Mouse (Mus musculus) testis, adult 2 months (tissue): ENCODE data around the gene Trim14. TPM values are rescaled to one million over a fixed set of nuclear protein-coding genes. Genes with fewer than 3 reads are reported as not detected.
A peak's percentile ranks its signal among the peaks of the same experiment; 100 is the strongest.

Source experiments
- H3K27ac ChIP-seq: fragments of 200-500 bp; 2 replicates; pipeline ENCODE4 v1.5.1; 2012; ENCODE audit warnings: low read depth, low read length; ENCODE audit not compliant: control insufficient read depth, insufficient read depth
- H3K27me3 ChIP-seq: fragments of 200-500 bp; 2 replicates; pipeline ENCODE4 v1.6.1; 2012; ENCODE audit warnings: mild to moderate bottlenecking, low read length, moderate library complexity; ENCODE audit not compliant: control insufficient read depth, insufficient read depth
- H3K36me3 ChIP-seq: fragments of 200-500 bp; 2 replicates; pipeline ENCODE4 v1.6.1; 2012; ENCODE audit warnings: mild to moderate bottlenecking, low read length; ENCODE audit not compliant: control insufficient read depth, insufficient read depth
- H3K4me1 ChIP-seq: fragments of 200-500 bp; 2 replicates; pipeline ENCODE4 v1.6.1; 2012; ENCODE audit warnings: low read length; ENCODE audit not compliant: control insufficient read depth, insufficient read depth
- H3K4me3 ChIP-seq: fragments of 200-500 bp; 2 replicates; pipeline ENCODE4 v1.5.1; 2012; ENCODE audit warnings: low read depth, mild to moderate bottlenecking, low read length, moderate library complexity, mixed read lengths; ENCODE audit not compliant: control insufficient read depth
- CTCF ChIP-seq: fragments of 200-500 bp; IDR thresholded peaks from 2 replicates; pipeline ENCODE4 v1.5.1; 2012; ENCODE audit warnings: low read depth, mild to moderate bottlenecking, inconsistent platforms, low read length, moderate library complexity; ENCODE audit not compliant: control insufficient read depth, insufficient read depth, insufficient replicate concordance
- POLR2A ChIP-seq: fragments of 200-500 bp; IDR thresholded peaks from 2 replicates; pipeline ENCODE4 v1.6.1; 2012; ENCODE audit warnings: low read depth, mild to moderate bottlenecking, inconsistent platforms, low read length, moderate library complexity; ENCODE audit not compliant: control insufficient read depth
- polyA plus RNA-seq: library from polyadenylated mRNA; depleted of rRNA; stranded (reverse); fragments of >200 nt; gene quantifications from 2 replicates; pipeline ENCODE4 v1.2.3, GENCODE M21; 2012

The Trim14 gene
- polyA plus RNA-seq, 1 experiment: 6.4 TPM

DNA sequence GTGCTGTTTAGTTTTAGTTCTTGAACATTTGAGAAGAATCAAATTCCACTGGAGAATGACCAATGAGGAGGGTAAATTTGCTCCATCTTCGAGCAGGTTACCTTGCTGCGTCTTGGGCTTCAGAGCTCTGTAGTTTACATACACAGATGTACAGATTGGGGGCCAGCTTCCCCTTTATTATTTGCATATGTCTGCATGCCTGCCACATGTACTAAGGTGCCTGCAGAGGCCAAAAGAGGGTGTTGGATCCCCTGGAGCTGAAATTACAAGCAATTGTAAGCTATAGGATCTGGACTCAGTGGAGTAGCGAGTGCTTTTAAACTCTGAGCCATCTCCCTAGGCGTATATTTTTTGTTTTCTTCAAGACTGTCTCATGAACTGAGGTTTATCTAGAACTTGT lies 79.2 kb downstream of the Trim14 start:
- TF ChIP-seq CTCF: no peak
- no peak for TF ChIP-seq POLR2A
- Histone ChIP-seq H3K36me3 (peaks cover 2% of the 10 kb centered on the region), H3K4me3 (no peak overlapping the region), H3K27ac (no peak overlapping the region), H3K27me3 (no peaks in the 10 kb centered on the region), H3K4me1 (peaks cover 6% of the 10 kb centered on the region)

DNA sequence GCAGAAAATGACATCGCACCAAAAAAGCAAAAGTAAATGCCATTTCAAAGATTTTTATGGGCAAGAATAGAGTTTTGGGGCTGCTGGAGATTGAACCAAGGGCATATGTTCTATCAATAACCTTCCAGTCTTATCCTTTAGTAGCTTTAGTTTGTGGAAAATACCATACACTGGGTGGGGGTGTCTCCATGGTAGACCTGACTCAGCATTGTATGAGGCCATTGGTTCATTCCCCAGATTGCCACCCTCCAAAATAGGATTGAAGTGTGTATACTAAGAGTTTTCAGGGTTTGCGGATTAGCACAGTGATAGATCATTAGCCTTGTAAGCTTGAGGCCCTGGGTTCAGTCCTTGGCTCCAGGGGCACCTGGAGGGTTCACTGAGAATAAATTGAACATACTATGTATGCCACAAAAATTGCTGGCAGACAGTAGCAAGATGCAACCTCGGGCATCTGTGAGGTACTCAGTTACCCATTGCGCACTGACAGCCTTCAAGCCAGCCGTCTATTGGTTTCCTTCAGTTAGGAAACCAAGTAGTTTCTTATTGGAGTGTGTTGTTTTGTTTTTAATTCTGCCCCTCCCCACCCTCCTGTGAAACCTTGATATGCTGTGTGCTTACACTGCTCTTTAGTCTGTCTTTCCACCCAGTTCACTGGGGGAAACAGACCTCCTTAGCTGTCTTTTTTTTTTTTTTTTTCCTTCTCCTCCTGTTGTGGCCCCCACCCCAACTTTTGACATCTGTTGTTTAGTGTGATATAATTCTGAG lies 81.7 kb downstream of the Trim14 start:
- no peak overlapping the region for H3K27ac ChIP-seq
- peaks cover 7% of the 10 kb centered on the region for H3K4me1 ChIP-seq
- no peak overlapping the region for H3K4me3 ChIP-seq
- H3K27me3 ChIP-seq: no peaks in the 10 kb centered on the region
- TF ChIP-seq CTCF (no peak), POLR2A (no peak)
- H3K36me3 ChIP-seq: no peaks in the 10 kb centered on the region

DNA sequence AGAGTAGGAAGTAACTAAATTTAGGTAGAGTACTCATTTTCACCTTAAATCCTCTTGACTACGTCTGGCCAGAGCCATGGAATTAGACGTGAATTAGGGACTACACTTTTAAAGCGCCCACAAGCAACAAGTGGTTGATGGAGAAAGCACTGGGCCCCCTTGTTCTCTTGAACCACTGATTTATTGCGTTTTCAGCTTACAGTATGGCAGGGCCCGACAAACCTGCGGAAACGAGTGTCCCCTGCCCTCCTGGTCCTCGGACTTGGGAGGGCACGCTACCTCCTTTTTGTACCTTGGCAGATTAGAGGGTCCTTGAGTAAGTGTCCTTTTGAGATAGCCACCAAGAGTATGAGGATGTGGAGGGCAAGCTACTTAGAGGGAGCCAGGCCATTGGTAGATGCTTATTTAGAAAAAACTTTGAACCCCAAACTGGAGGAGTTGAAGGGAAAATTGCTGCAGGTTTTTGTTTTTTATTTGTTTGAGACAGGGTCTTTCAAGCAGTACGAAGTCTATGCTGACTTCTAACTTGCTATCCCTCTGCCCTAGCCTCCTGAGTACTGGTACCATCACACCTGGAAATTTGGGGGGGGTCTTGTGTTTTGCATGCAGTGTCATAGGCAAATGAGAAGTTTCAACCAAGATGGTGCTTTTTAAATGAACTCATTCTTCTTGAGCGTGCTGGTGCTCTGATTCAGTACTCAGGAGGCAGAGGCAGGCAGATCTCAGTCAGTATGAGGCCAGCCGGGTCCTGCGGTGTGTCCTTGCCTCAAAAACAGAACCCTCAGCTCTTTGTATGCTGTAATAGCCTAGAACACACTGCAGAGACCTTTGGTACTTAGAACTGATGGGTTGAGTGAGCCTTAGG lies 82.9 kb downstream of the Trim14 start:
- Histone ChIP-seq H3K36me3 (no peaks in the 10 kb centered on the region), H3K27ac (peak overlapping the region; percentile 99), H3K4me1 (peaks cover 8% of the 10 kb centered on the region), H3K27me3 (no peaks in the 10 kb centered on the region), H3K4me3 (peak overlapping the region; percentile 94)
- TF ChIP-seq CTCF: no peak
- TF ChIP-seq POLR2A: no peak

DNA sequence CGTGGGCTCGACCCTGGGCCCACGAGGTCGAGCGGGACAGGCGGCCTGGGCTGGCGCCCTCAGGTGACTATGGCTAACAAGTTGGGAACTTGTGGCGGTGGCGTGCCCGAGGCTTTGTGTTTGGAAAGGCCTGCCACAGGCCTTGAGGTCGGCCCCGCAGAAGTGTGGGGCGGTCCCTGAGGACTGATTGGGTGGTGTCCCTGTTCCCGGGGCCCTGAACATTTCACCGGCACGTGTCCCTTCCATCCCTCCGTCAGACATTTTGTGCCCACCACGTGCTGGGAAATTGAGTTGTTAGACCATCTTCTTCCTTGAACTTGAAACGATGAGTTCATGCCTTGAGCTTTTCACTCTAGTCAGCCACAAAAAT lies 83.5 kb downstream of the Trim14 start:
- Histone ChIP-seq H3K36me3 (no peaks in the 10 kb centered on the region), H3K4me1 (peaks cover 8% of the 10 kb centered on the region), H3K27ac (peak overlapping the region; percentile 99), H3K27me3 (no peaks in the 10 kb centered on the region), H3K4me3 (peak overlapping the region; percentile 94)
- TF ChIP-seq CTCF (no peak), POLR2A (no peak)

DNA sequence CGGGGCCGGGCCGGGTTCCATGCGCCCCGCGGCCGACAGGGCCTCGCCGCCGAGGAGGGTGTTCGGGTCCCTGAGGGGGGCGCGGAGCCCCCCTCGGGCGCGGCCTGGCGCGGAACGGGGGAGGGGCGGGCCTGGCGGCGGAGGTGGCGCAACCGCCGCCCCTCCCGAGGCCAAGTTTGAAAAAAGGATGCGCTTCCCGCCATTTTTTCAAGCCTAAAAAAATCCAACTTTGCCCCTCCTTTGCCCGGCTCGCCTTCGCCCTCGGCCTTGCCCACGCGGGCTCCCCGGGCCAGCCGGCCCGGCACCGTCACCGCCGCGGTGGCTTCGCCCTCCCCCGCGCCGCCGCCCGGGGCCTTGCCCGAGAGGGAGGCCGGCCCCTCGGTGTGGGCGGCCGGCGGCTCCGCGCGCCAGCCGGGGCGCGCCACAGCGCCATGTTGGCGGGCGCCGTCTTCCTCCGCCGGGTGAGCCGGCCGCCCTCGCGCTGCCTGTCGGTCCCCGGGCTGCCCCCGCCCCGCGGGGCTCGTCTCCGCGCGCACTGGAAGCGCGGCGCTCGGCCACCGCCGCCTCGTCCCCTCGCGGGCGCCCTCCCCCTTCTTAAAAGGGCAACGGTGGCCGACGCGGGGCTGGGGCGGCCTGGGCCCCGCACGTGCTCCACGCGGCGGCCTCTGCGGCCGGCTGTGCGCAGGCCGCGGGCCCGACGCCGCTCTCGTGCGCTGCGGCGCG lies 84.0 kb downstream of the Trim14 start:
- no peaks in the 10 kb centered on the region for H3K27me3 ChIP-seq
- TF ChIP-seq CTCF (no peak), POLR2A (peak; percentile 6; the same call in 1 of the 2 replicates)
- peaks cover 8% of the 10 kb centered on the region for H3K4me1 ChIP-seq
- peak overlapping the region; percentile 99 for H3K27ac ChIP-seq
- H3K36me3 ChIP-seq: no peaks in the 10 kb centered on the region
- peak overlapping the region; percentile 94 for H3K4me3 ChIP-seq

DNA sequence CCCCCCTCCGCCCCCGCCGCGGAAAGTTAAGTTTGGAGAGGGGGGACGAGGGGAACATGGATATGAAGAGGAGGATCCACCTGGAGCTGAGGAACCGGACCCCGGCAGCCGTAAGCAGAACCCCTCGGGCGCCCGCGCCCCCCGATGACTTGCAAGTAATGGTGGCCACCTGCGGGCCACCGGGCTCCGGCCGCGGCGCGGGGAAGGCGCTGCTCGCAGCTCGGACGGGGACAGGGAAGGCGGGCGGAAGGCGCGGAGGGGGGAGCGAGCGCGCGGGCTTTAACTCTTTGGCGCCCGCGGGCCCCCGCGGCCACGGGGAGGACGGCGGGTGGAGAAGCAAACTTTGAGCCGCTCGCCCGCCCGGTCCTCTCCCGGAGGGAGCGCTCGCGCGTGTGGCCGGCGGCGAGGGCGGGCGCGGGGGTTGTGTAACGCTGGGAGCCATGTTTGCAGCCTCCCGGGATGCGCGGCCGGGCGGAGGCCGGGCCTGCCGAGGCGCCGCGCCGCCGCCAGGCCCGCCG lies 84.6 kb downstream of the Trim14 start:
- Histone ChIP-seq H3K27me3 (no peaks in the 10 kb centered on the region), H3K4me1 (peaks cover 8% of the 10 kb centered on the region), H3K36me3 (no peaks in the 10 kb centered on the region), H3K27ac (peak overlapping the region; percentile 99), H3K4me3 (peak overlapping the region; percentile 94)
- TF ChIP-seq POLR2A (no peak), CTCF (no peak)
